Mouse (Mus musculus) left cerebral cortex, adult 2 months (tissue): ENCODE measurements around the gene Pik3cg. TPM values are rescaled to one million over a fixed set of nuclear protein-coding genes. Genes with fewer than 3 reads are reported as not detected.

Experiments used
- DNase-seq, 2 experiments: peaks; one replicate each; pipeline ENCODE4 v3.0.0; 2021 to 2022; ENCODE audit warnings: low spot score in 2 of 2, mixed read lengths in 1 of 2; ENCODE audit errors: extremely low spot score in 1 of 2
- H3K27ac ChIP-seq: fragments of 200-600 bp; 2 replicates; pipeline ENCODE4 v1.8.1; 2022
- H3K4me3 ChIP-seq: fragments of 200-600 bp; 2 replicates; pipeline ENCODE4 v1.8.1; 2022
- CTCF ChIP-seq: fragments of 200-600 bp; IDR thresholded peaks from 2 replicates; pipeline ENCODE4 v1.8.1; 2022; ENCODE audit warnings: antibody characterized with exemption, mild to moderate bottlenecking, moderate library complexity
- intact Hi-C: fragments of 180-260 bp; cut with DNase I; formaldehyde crosslinking; loops from one replicate; pipeline ENCODE4 v1.15.1; 2025
- total RNA-seq, 2 experiments: library from RNA; stranded (reverse); gene quantifications; 2 replicates each; pipeline ENCODE4 v1.2.3; 2021

Pik3cg gene
- total RNA-seq, 2 experiments from 2014 or later, result 3.1 to 4.0 TPM

DNA sequence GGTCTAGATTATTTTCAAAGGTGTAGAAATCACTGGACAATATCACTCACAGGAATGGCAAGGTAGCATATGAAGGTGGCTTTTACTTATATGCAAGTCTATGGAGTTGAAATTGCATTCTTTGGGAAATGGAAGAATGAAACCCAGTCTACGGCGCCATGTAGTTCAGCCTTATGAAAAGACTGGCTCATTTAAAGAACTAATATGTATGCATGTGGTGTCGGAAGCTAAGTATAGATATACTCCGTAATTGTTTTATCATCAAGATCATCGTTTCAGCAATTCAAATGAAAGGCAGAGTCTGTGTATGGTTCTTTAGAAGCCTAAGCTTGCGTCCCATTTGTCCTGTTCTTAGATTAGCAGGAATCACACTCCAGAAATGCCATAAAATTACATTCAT, 34.0 kb downstream of the Pik3cg start:
- no peak for DNase-seq
- Histone ChIP-seq H3K27ac (no peak overlapping the region), H3K4me3 (no peak overlapping the region)
- no peak for TF ChIP-seq CTCF
- intact Hi-C loops, result no loop called here

DNA sequence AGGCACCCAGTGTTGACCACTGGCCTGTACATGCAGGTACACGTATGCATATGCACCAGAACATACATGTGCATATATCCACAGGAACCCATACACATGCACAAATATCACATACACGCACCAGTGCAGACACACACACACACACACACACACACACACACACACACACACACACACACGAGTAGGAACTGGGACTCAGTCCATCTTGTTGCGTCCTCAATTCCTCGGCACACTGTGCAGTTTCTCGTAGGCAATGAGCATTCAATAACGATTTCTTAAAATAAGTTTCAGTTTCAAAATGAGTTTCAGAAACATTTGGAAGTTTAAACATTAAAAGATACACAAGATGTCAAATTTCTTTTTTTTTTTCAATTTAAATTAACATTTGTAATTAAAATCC, 35.6 kb downstream of the Pik3cg start:
- no peak for TF ChIP-seq CTCF
- intact Hi-C loops, result no loop called here
- Histone ChIP-seq H3K27ac (no peak overlapping the region), H3K4me3 (no peak overlapping the region)
- DNase-seq, result no peak

DNA sequence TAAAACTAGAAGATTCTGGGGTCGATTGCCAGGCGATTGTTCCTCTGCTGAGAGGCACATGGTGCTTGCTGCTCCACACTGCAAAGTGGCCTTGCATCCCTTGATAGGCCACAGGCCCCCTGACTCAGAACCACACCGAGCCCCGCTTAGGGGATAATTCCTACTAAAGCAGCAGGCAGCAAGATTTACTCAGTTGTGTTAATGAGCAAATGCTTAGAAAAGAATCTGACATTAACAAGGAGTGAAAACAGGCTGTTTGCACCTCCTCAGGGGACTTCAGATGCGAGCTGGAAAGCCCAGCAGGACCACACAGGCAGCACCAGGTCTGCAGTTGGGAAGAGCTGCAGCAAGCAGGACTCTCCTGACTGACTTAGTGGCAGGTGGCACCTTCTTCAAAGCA, 39.3 kb downstream of the Pik3cg start:
- Histone ChIP-seq H3K4me3 (no peak overlapping the region), H3K27ac (no peak overlapping the region)
- intact Hi-C loops, result no loop called here
- no peak for TF ChIP-seq CTCF
- DNase-seq, result no peak

DNA sequence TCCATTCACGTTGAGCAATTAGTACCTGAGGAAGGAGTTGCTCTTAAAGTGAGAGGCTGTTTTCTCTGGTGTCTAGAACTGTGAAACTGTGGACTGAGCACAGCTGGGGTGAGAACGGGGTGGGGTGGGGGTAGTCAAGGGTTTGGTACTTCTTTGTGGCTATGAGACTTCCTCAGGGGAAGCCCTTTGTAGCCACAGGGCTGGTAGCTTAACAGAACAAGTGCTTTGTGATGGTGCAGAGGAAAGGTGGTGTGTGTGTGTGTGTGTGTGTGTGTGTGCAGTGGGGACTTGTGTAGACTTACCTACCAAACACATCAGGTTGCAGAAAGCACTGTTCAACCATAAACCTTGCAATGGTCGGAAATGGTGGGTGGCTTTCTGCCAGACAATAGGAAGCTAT, 39.7 kb downstream of the Pik3cg start:
- intact Hi-C loops, result no loop called here
- no peak for DNase-seq
- TF ChIP-seq CTCF, result no peak
- H3K4me3 ChIP-seq, result no peak overlapping the region
- no peak overlapping the region for H3K27ac ChIP-seq

DNA sequence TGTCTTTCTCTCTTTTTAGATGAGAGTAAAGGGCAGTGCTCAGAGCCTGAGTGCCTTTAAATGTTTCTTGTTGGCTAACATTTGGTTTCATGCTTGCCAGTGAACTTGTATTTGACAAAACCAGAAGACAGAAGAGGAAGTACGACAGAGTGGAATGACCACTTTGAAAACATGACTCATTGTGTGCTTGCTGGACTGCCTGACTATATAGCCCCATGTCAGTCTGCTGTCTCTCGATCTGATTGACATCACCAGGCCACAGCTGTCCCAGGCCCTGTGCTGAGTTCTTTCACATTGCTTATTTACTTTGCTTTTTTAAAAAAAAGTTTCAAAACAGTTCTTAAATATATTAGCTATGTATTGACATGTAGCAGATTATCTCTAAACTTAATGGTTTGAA, 44.8 kb downstream of the Pik3cg start:
- intact Hi-C loops, result no loop called here
- H3K27ac ChIP-seq, result no peak overlapping the region
- H3K4me3 ChIP-seq, result no peak overlapping the region
- DNase-seq, result no peak
- TF ChIP-seq CTCF, result no peak

DNA sequence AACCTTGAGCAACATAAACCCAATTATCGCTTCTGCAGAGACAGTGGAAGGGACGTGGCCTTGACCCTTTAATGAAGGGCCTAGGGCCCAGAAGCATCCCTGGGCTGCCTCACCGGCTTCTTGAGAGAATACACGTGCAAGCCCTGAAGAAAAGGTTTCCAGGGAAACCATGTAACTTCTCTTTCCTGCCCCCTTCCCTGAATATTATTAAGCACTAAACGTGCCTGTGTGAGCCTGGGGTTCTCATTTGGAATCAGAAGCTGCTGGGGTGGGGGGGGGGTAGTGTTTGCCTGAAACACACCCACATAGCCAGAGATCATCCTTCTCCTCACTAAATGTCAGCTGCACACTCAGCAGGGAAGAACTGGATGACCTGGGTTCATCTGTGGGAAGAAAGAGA, 49.7 kb downstream of the Pik3cg start:
- no peak for DNase-seq
- intact Hi-C loops, result no loop called here
- TF ChIP-seq CTCF, result no peak
- Histone ChIP-seq H3K27ac (no peak overlapping the region), H3K4me3 (no peak overlapping the region)

DNA sequence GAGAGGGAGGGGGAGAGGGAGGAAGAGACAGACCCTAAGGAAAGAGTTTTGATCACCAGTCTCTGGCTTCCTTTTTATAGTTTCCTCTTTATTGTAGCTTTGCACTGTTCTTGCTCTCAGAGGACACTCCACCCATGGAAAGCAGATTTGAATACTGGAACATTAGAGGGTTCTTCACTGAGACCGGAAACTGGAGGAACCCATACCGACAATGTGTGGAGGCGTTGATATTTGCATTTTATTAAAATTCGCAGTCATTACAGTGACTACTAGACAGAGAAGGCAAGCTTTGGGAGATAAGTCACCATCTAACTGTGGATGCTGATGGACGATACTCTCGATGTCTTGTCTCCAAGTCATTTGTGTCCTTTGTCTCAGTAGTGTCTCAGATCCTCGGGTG, 61.9 kb downstream of the Pik3cg start:
- H3K27ac ChIP-seq, result no peak overlapping the region
- H3K4me3 ChIP-seq, result no peak overlapping the region
- no peak for DNase-seq
- no peak for TF ChIP-seq CTCF
- intact Hi-C loops, result loop anchor here (10.0 kb wide), 1 partner anchor 98 kb away; no protein-coding TSS in a partner anchor

DNA sequence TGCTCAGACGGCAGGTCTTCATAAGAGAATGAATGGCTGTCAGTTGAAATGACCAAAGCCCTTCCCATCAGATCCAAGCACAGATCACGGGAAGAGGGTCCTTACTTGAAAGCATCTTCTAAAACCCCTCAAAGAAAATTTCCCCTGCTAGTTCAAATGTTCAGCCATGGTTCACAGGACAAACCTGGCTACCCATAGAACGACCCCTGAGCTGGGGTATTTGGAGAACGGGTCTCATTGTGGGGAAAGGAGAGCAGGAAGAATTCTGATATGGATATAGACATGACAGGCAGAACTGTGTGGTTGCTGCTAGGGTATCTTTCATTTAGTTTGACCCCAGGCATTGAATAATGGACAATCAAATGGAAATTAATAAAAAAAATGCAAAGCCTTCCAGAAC, 62.8 kb downstream of the Pik3cg start:
- no peak overlapping the region for H3K27ac ChIP-seq
- intact Hi-C loops, result loop anchor here (10.0 kb wide), 1 partner anchor 99 kb away; no protein-coding TSS in a partner anchor
- no peak for TF ChIP-seq CTCF
- no peak for DNase-seq
- no peak overlapping the region for H3K4me3 ChIP-seq

DNA sequence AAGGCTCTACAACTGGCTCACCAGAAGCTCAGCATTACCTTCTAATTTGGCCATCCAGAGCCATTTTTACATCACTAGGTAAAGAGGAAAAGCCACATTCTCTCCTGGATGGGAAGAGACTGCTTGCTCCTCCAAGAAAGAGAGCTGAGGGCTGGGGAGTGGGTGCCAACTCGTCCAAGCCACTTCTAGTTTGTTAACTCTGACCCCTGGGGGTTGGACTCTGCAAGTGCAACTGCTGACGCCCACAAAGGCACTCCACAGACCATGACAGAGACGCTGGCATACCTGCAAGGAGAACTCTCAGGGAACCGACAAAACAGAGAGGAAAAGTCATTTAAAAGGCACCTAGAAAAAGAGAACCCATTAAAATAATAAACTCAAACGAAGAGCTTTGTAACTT, 63.9 kb downstream of the Pik3cg start:
- Histone ChIP-seq H3K27ac (no peak overlapping the region), H3K4me3 (no peak overlapping the region)
- DNase-seq, result peak; percentile 59 to 62
- TF ChIP-seq CTCF, result peak; percentile 85
- intact Hi-C loops, result loop anchor here (1.0 to 10.0 kb wide), 3 partner anchors 82 to 177 kb away; partner anchors contain the start of gene Prkar2b

DNA sequence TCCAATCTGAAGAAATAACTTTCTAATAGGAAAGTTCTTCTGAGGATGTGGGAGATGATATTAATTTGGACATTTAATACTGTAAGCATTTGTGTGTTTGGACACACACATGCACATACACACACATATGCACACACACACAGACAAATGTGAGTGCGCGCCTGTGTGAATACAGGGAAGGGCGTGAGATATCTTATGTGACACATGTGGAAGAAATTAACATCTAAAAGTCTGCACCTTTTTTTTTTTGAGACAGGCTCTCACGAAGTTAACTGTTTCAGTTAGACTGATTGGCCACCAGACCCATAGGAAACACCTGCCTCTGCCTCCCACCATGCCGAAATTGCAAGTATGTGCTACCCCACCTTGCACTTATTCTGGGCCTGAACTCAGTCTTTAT, 64.7 kb downstream of the Pik3cg start:
- DNase-seq, result no peak
- H3K27ac ChIP-seq, result no peak overlapping the region
- intact Hi-C loops, result loop anchor here (1.0 to 10.0 kb wide), 3 partner anchors 81 to 176 kb away; partner anchors contain the start of gene Prkar2b
- no peak for TF ChIP-seq CTCF
- H3K4me3 ChIP-seq, result no peak overlapping the region

DNA sequence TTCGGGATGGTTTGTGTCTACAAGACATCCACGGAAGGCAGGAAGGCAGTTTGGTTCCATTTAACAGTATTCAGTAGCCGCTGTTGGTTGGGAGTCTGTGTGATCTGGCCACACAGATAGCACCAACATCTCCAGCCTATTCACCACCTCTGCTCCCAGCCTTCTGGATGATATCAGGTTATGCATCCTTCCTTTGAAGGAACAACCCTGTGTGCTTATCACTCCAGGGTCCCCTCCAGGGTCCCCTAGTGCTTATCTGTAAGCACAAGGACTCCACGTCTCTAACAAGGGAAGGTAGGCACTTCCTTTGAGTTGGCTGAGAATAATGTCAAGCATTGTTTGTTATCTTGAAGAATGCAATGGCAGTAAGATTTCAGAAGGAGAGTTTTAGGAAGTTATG, 65.3 kb downstream of the Pik3cg start:
- intact Hi-C loops, result loop anchor here (5.0 to 10.0 kb wide), 2 partner anchors 81 to 102 kb away; partner anchors contain the start of gene Prkar2b
- no peak for DNase-seq
- no peak for TF ChIP-seq CTCF
- no peak overlapping the region for H3K4me3 ChIP-seq
- no peak overlapping the region for H3K27ac ChIP-seq

DNA sequence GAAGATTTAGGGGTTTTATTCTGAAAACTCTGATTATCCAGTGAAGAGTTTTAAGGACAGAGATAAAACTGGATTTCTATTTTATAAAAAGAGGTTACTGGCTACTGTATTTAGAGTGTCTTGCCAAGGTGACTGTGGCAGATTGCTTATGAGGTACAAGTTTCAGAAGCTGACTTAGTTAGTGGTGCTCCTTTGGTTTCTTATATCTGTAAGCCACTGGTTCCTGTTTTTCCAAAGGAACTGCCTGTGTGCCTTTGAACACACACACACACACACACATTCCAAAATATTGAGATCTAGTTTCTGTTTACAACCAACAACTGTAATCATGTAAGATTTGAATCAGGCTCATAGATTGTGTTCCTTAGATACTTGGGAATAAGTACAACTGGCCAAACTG, 66.7 kb downstream of the Pik3cg start:
- DNase-seq, result no peak
- intact Hi-C loops, result loop anchor here (5.0 to 10.0 kb wide), 2 partner anchors 79 to 103 kb away; partner anchors contain the start of gene Prkar2b
- no peak for TF ChIP-seq CTCF
- Histone ChIP-seq H3K4me3 (no peak overlapping the region), H3K27ac (no peak overlapping the region)

DNA sequence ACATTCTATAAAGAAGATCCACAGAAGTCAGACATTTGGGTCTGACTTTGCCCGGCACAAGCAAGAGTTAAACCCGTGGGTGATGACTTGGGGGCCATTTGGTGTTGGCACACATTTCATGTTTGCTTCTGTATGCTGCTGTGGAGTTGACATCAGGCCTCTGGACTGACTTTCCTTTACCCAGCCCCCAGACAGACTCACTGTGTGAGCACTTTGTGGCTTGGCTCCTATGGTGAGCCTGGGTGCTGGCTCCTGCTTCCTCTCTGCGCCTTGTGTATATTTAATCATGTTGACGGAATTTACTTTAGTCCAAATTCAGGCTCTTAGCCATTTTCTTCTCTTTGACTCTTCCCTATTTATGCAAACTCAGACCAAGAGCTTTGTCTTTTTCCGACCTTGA, 69.6 kb downstream of the Pik3cg start:
- intact Hi-C loops, result no loop called here
- no peak for TF ChIP-seq CTCF
- Histone ChIP-seq H3K4me3 (no peak overlapping the region), H3K27ac (no peak overlapping the region)
- no peak for DNase-seq

DNA sequence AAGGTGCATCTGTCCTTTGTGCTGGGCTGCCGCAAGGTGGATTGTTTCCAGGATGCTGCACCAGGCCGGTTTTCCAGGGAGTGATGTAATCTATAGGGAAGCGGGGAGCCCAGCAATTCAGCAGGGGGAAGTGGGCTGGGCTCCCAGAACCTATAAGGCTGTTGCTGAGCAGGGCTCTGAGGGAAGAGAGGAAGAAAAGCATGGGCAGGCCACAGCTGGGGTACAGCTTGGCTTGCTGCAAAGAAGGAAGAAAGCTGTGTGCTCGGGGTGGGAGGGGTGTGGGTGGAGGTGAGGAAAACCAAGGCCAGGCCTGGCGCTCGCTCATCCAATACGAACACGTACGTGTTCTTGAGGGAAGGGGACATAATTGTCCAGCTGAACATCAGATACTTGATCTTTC, 70.1 kb downstream of the Pik3cg start:
- Histone ChIP-seq H3K4me3 (no peak overlapping the region), H3K27ac (no peak overlapping the region; the same call in 1 of the 2 replicates)
- intact Hi-C loops, result no loop called here
- DNase-seq, result no peak
- no peak for TF ChIP-seq CTCF
